Mouse (Mus musculus) liver, postnatal 0 days (tissue): ENCODE data around the gene Usf1. TPM values are rescaled to one million over a fixed set of nuclear protein-coding genes. Genes with fewer than 3 reads are reported as not detected.
A peak's percentile ranks its signal among the peaks of the same experiment; 100 is the strongest.

ENCODE experiments used
- ATAC-seq: fragments of 200-750 bp; cut with Nextera tagmentation; 2 replicates; pipeline ENCODE4 v1.8.0; 2017; ENCODE audit warnings: mild to moderate bottlenecking, moderate library complexity
- DNase-seq: peaks from one replicate; pipeline ENCODE4 v3.0.0-alpha.2; 2016
- H3K27ac ChIP-seq: fragments of 300-500 bp; sonication (generic); 2 replicates; pipeline ENCODE4 v1.5.1; 2014; ENCODE audit warnings: antibody characterized with exemption, moderate library complexity, mild to moderate bottlenecking, low read depth
- H3K27me3 ChIP-seq: fragments of 300-500 bp; sonication (generic); 2 replicates; pipeline ENCODE4 v1.6.1; 2014; ENCODE audit warnings: low read length, control low read depth, mixed read lengths; ENCODE audit not compliant: insufficient read depth
- H3K36me3 ChIP-seq: fragments of 300-500 bp; sonication (generic); replicated peaks from 2 replicates; pipeline ENCODE4 v1.6.1; 2014; ENCODE audit warnings: mild to moderate bottlenecking, control low read depth, low read length, moderate library complexity, mixed read lengths; ENCODE audit not compliant: insufficient read depth
- H3K4me1 ChIP-seq: fragments of 300-500 bp; sonication (generic); 2 replicates; pipeline ENCODE4 v1.6.1; 2014; ENCODE audit warnings: antibody characterized with exemption, mild to moderate bottlenecking, control low read depth; ENCODE audit not compliant: insufficient read depth
- H3K4me2 ChIP-seq: fragments of 300-500 bp; sonication (generic); 2 replicates; pipeline ENCODE4 v1.6.1; 2014; ENCODE audit warnings: low read depth, mild to moderate bottlenecking, low read length, moderate library complexity, mixed read lengths
- H3K4me3 ChIP-seq: fragments of 300-500 bp; sonication (generic); 2 replicates; pipeline ENCODE4 v1.5.1; 2014; ENCODE audit warnings: low read depth, low read length
- H3K9ac ChIP-seq: fragments of 300-500 bp; sonication (generic); replicated peaks from 2 replicates; pipeline ENCODE4 v1.6.1; 2014; ENCODE audit warnings: mild to moderate bottlenecking, moderate library complexity
- H3K9me3 ChIP-seq: fragments of 300-500 bp; sonication (generic); 2 replicates; pipeline ENCODE4 v1.6.1; 2016; ENCODE audit warnings: mild to moderate bottlenecking, control low read depth, low read length, mixed read lengths
- CTCF ChIP-seq: sonication (generic); IDR thresholded peaks from 2 replicates; pipeline ENCODE4 v1.5.1; 2016; ENCODE audit warnings: antibody characterized with exemption, low read depth
- EP300 ChIP-seq: IDR thresholded peaks from 2 replicates; pipeline ENCODE4 v1.6.1; 2016; ENCODE audit warnings: antibody characterized with exemption, low read depth, mild to moderate bottlenecking
- WGBS: fragments of 180-500 bp; shearing (Covaris S2); extraction: QIAGEN DNeasy Blood & Tissue Kit; methylation state at CpG from one replicate; pipeline ENCODE4 v1.1.7; 2014; ENCODE audit not compliant: insufficient replicate concordance; 5-methylcytosine and 5-hydroxymethylcytosine counted together
- polyA plus RNA-seq: library from polyadenylated mRNA; unstranded; fragments of >200 nt; fragmentation: Nextera tagmentation; extraction: Ambion mirVana; gene quantifications from 2 replicates; pipeline ENCODE4 v1.2.1, GENCODE M21; 2015

The Usf1 gene
- polyA plus RNA-seq, 1 experiment from 2014 or later: 25.4 TPM

- WGBS: 60% methylated on average over 10 of the region's 10 CpGs
- no peak overlapping the region for H3K4me2 ChIP-seq
- TF ChIP-seq EP300 (no peak), CTCF (no peak)
- no peaks in the 10 kb centered on the region for H3K27me3 ChIP-seq
- H3K9me3 ChIP-seq: no peaks in the 10 kb centered on the region
- no peak for DNase-seq
- no peak overlapping the region for H3K4me3 ChIP-seq
- no peak for ATAC-seq
- H3K4me1 ChIP-seq: peaks cover 19% of the 10 kb centered on the region
- H3K36me3 ChIP-seq: no peaks in the 10 kb centered on the region
- no peak overlapping the region for H3K9ac ChIP-seq
- 0 out of 2 replicates have a peak overlapping the region, but pooled peaks have one; percentile 19 for H3K27ac ChIP-seq
Measured at GRCm38 (mm10) chr1:171451001-171451400, 39.9 kb downstream of the Usf1 start.

DNA sequence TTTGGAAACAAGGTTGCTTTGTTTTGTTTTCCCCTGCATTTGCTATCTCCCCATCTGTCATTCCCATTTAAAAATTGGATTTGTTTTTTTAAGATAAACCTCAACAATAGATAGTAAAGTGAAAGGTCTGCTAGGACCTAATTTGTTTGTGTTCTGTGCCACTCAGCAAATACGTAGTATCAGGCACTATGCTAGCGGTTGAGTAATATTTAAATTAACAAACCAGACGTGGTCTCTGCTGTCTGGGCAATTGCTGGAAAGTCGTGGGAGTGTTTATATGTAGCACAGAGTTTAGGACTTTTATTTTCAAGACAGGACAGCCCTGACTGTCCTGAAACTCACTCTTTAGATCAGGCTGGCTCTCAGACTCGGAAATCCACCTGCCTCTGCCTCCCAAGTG lies 41.4 kb downstream of the Usf1 start:
- Histone ChIP-seq H3K36me3 (no peaks in the 10 kb centered on the region), H3K27ac (peak overlapping the region; percentile 88), H3K4me1 (peaks cover 23% of the 10 kb centered on the region), H3K4me3 (no peak overlapping the region), H3K27me3 (no peaks in the 10 kb centered on the region), H3K4me2 (no peak overlapping the region), H3K9ac (no peak overlapping the region), H3K9me3 (no peaks in the 10 kb centered on the region)
- DNase-seq: no peak
- WGBS: 36% methylated on average over 5 of the region's 5 CpGs
- TF ChIP-seq EP300 (no peak), CTCF (no peak)
- peak; percentile 77 for ATAC-seq

GRCm38 (mm10) chr1:171452923-171453322 lies 41.8 kb downstream of the Usf1 start:
- Histone ChIP-seq H3K4me3 (no peak overlapping the region), H3K9ac (no peak overlapping the region), H3K4me1 (peaks cover 20% of the 10 kb centered on the region), H3K36me3 (no peaks in the 10 kb centered on the region), H3K4me2 (no peak overlapping the region), H3K27me3 (no peaks in the 10 kb centered on the region), H3K9me3 (no peaks in the 10 kb centered on the region), H3K27ac (peak overlapping the region; percentile 88)
- 58% methylated on average over 5 of the region's 5 CpGs for WGBS
- peak; percentile 77 for DNase-seq
- ATAC-seq: peak; percentile 87
- TF ChIP-seq EP300 (peak; percentile 86), CTCF (no peak)

GRCm38 (mm10) chr1:171454926-171455325 lies 43.8 kb downstream of the Usf1 start:
- TF ChIP-seq CTCF: peak; percentile 35
- TF ChIP-seq EP300: no peak
- Histone ChIP-seq H3K27me3 (no peaks in the 10 kb centered on the region), H3K9me3 (no peaks in the 10 kb centered on the region), H3K9ac (no peak overlapping the region), H3K36me3 (no peaks in the 10 kb centered on the region), H3K27ac (peak overlapping the region; percentile 26), H3K4me1 (peaks cover 15% of the 10 kb centered on the region), H3K4me2 (no peak overlapping the region), H3K4me3 (no peak overlapping the region)
- ATAC-seq (no peak), DNase-seq (no peak)
- WGBS: 77% methylated on average over 6 of the region's 6 CpGs

DNA sequence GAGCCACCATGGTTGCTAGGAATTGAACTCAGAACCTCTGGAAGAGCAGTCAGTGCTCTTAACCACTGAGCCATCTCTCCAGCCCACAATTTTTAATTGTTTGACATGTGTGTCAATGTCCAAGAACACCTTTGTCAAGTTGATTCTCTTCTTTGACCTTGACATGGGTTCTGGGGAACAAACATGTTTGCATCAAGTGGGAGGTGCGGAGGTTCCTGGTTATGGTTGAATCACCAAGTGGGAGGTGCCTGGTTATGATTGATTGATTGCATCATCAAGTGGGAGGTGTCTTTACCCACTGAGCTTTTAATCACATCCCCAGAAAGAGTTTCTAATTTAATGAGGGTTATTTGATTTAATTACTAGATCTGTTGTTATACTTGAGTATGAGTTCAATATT lies 46.5 kb downstream of the Usf1 start:
- Histone ChIP-seq H3K36me3 (peaks cover 12% of the 10 kb centered on the region), H3K9me3 (no peaks in the 10 kb centered on the region), H3K4me3 (no peak overlapping the region), H3K27me3 (no peaks in the 10 kb centered on the region), H3K9ac (no peak overlapping the region), H3K27ac (peak overlapping the region; percentile 34; the same call in 1 of the 2 replicates), H3K4me1 (peaks cover 10% of the 10 kb centered on the region), H3K4me2 (no peak overlapping the region)
- ATAC-seq: peak; percentile 55
- WGBS: 57% methylated on average over 1 of the region's 1 CpGs
- DNase-seq: peak; percentile 38
- TF ChIP-seq CTCF: no peak
- peak; percentile 60 for TF ChIP-seq EP300

- WGBS: 79% methylated on average over 5 of the region's 5 CpGs
- ATAC-seq: no peak
- Histone ChIP-seq H3K27ac (no peak overlapping the region), H3K36me3 (peaks cover 14% of the 10 kb centered on the region), H3K4me3 (no peak overlapping the region), H3K27me3 (no peaks in the 10 kb centered on the region), H3K9me3 (no peaks in the 10 kb centered on the region), H3K4me1 (peaks cover 7% of the 10 kb centered on the region), H3K4me2 (no peak overlapping the region), H3K9ac (no peak overlapping the region)
- no peak for DNase-seq
- TF ChIP-seq CTCF (no peak), EP300 (no peak)
Measured at GRCm38 (mm10) chr1:171459791-171460190, 48.7 kb downstream of the Usf1 start.
